Mouse (Mus musculus) midbrain, postnatal 0 days (tissue): ENCODE results near the gene Slc44a5. TPM values are rescaled to one million over a fixed set of nuclear protein-coding genes. Genes with fewer than 3 reads are reported as not detected.

Source experiments
- ATAC-seq: fragments of 200-750 bp; cut with Nextera tagmentation; 2 replicates; pipeline ENCODE4 v1.8.0; 2017; ENCODE audit warnings: moderate number of reproducible peaks, mild to moderate bottlenecking, moderate TSS enrichment, moderate library complexity; ENCODE audit not compliant: low FRiP score
- DNase-seq: peaks from one replicate; pipeline ENCODE4 v3.0.0-alpha.2; 2015; ENCODE audit warnings: low spot score
- H3K27ac ChIP-seq: fragments of 300-500 bp; sonication (generic); 2 replicates; pipeline ENCODE4 v1.5.1; 2014; ENCODE audit warnings: low read depth, mild to moderate bottlenecking, low read length, mixed read lengths
- H3K27me3 ChIP-seq: fragments of 300-500 bp; sonication (generic); 2 replicates; pipeline ENCODE4 v1.6.1; 2014; ENCODE audit warnings: low read length, control low read depth, mixed read lengths; ENCODE audit not compliant: insufficient read depth
- H3K36me3 ChIP-seq: fragments of 300-500 bp; sonication (generic); 2 replicates; pipeline ENCODE4 v1.6.1; 2014; ENCODE audit warnings: low read length, control low read depth, mixed read lengths; ENCODE audit not compliant: insufficient read depth
- H3K4me1 ChIP-seq: fragments of 300-500 bp; sonication (generic); 2 replicates; pipeline ENCODE4 v1.6.1; 2014; ENCODE audit warnings: mild to moderate bottlenecking, control low read depth, antibody characterized with exemption, low read length, mixed read lengths; ENCODE audit not compliant: insufficient read depth
- H3K4me2 ChIP-seq: fragments of 300-500 bp; sonication (generic); 2 replicates; pipeline ENCODE4 v1.6.1; 2014; ENCODE audit warnings: low read depth, mild to moderate bottlenecking, low read length, mixed read lengths; ENCODE audit not compliant: poor library complexity, severe bottlenecking
- H3K4me3 ChIP-seq: fragments of 300-500 bp; sonication (generic); 2 replicates; pipeline ENCODE4 v1.5.1; 2014; ENCODE audit warnings: low read depth, mild to moderate bottlenecking, low read length, moderate library complexity
- H3K9ac ChIP-seq: fragments of 300-500 bp; sonication (generic); replicated peaks from 2 replicates; pipeline ENCODE4 v1.6.1; 2014; ENCODE audit warnings: mild to moderate bottlenecking, low read length, moderate library complexity, mixed read lengths; ENCODE audit not compliant: poor library complexity, severe bottlenecking
- H3K9me3 ChIP-seq: fragments of 300-500 bp; sonication (generic); 2 replicates; pipeline ENCODE4 v1.6.1; 2016; ENCODE audit warnings: low read length, control low read depth
- CTCF ChIP-seq: IDR thresholded peaks from 2 replicates; pipeline ENCODE4 v1.5.1; 2016; ENCODE audit warnings: antibody characterized with exemption, mild to moderate bottlenecking
- WGBS: fragments of 180-500 bp; shearing (Covaris S2); extraction: QIAGEN DNeasy Blood & Tissue Kit; methylation state at CpG from one replicate; pipeline ENCODE4 v1.1.7; 2014; 5-methylcytosine and 5-hydroxymethylcytosine counted together
- polyA plus RNA-seq: library from polyadenylated mRNA; unstranded; fragments of >200 nt; fragmentation: Nextera tagmentation; extraction: Ambion mirVana; gene quantifications from 2 replicates; pipeline ENCODE4 v1.2.1, GENCODE M21; 2015
- total RNA-seq: library from RNA; depleted of rRNA; stranded (reverse); fragments of >200 nt; gene quantifications from 2 replicates; pipeline ENCODE4 v1.2.3, GENCODE M21; 2014

Slc44a5 gene
- total and polyA plus RNA-seq, 2 experiments from 2014 or later, result 6.3 to 27.3 TPM

DNA sequence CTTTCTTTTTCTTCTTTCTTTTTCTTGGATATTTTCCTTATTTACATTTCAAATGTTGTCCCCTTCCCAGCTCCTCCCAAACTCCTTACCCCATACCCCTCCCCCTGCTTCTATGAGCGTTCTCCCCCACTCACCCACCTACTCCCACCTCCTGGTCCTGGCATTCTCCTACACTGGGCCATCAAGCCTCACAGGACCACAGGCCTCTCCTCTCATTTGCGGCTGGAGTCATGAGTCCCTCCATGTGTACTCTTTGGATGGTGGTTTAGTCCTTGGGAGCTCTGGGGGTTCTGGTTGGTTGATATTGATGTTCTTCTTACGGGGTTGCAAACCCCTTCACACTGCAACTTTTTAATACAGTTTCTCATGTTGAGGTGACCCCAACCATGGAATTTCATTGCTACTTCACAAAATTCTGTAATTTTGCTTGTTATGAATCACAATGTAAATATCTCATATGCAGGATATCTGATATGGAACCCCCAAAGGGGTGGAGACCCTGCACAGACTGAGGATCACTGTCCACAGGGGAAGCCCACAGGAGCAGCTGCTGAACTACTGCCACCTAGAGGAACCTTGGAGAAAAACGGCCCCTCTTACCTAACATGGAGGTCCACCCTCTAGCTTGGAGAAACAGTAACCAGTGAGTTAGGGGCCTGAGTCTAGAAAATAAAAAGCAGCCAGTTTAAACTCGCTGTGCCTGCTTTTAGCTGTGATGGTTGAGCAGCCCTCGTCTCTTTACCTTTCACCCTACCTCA, 11.4 kb upstream of the Slc44a5 start:
- 79% methylated on average over 6 of the region's 6 CpGs for WGBS
- H3K27ac ChIP-seq, result no peak overlapping the region
- no peaks in the 10 kb centered on the region for H3K4me1 ChIP-seq
- TF ChIP-seq CTCF, result peak; percentile 65
- H3K9me3 ChIP-seq, result no peaks in the 10 kb centered on the region
- no peaks in the 10 kb centered on the region for H3K27me3 ChIP-seq
- no peak overlapping the region for H3K4me2 ChIP-seq
- no peaks in the 10 kb centered on the region for H3K36me3 ChIP-seq
- no peak overlapping the region for H3K4me3 ChIP-seq
- ATAC-seq, result no peak
- peak; percentile 44 for DNase-seq
- no peak overlapping the region for H3K9ac ChIP-seq

DNA sequence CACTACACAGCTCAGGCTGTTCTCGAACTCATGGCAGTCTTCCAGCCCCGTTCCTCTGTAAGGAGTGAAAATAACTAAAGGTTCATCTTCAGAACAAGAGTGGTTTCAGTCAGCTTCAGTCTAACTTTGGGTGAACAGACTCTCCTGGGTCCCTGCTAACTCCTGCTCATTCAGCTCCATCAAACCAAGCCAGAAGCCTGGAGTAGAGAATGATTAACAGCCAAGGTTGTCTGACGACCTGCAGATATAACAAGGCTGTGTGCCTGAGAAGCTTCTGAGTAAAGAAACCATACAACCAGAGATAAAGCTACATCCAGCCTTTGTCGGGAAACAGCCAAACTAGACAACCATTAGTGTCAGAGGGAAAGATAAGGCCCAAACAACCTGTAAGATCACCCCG, 5.8 kb upstream of the Slc44a5 start:
- WGBS, result 87% methylated on average over 5 of the region's 5 CpGs
- no peak for TF ChIP-seq CTCF
- Histone ChIP-seq H3K27ac (no peak overlapping the region), H3K36me3 (no peaks in the 10 kb centered on the region), H3K27me3 (no peaks in the 10 kb centered on the region), H3K4me3 (no peak overlapping the region), H3K9ac (no peak overlapping the region), H3K9me3 (no peaks in the 10 kb centered on the region), H3K4me2 (no peak overlapping the region), H3K4me1 (no peaks in the 10 kb centered on the region)
- no peak for DNase-seq
- no peak for ATAC-seq

DNA sequence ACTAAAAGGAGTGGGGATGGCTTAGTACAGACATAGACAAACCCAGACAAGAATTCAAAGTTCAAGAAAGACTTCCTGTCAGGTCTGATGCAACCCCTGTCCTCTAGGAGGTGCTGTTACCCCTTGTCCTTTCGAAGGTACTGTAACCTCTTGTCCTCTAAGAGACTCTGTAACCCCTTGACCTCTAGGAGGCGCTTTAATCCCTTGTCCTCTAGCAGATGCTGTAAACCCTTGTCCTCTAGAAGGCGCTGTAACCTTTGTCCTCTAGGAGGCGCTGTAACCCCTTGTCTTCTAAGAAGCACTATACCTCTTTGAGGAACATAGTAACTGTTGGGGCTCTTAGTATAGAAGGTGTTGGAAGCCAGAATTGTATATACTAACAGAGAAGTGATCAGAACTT, 4.7 kb upstream of the Slc44a5 start:
- DNase-seq (peak; percentile 92), ATAC-seq (no peak)
- no peaks in the 10 kb centered on the region for H3K36me3 ChIP-seq
- 38% methylated on average over 4 of the region's 4 CpGs for WGBS
- peak; percentile 80 for TF ChIP-seq CTCF
- H3K27ac ChIP-seq, result no peak overlapping the region
- H3K27me3 ChIP-seq, result no peaks in the 10 kb centered on the region
- H3K4me3 ChIP-seq, result no peak overlapping the region
- no peaks in the 10 kb centered on the region for H3K4me1 ChIP-seq
- H3K9ac ChIP-seq, result no peak overlapping the region
- H3K9me3 ChIP-seq, result no peaks in the 10 kb centered on the region
- H3K4me2 ChIP-seq, result no peak overlapping the region

DNA sequence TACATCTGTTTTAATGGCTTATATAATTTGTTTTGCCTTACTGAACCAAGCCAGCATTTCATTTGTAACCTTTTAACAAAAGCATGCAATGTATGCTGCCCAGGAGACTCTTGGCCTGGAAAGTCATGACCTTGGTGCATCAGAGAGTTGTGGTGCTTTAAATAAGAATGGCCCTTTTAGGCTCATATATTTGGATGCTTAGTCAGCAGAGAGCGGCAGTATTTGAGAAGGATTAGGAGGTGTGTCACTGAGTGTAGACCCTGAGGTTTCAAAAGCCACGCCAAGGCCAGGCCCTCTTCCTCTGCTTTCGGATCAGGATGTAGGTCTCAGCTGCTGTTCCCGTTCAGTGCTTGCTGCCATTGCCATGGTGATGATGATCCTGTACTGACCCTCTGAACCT, 3.8 kb upstream of the Slc44a5 start:
- 81% methylated on average over 4 of the region's 4 CpGs for WGBS
- Histone ChIP-seq H3K27me3 (no peaks in the 10 kb centered on the region), H3K9ac (no peak overlapping the region), H3K4me3 (no peak overlapping the region), H3K27ac (no peak overlapping the region), H3K4me1 (peaks cover 5% of the 10 kb centered on the region; the same call in 1 of the 2 replicates), H3K9me3 (no peaks in the 10 kb centered on the region), H3K36me3 (no peaks in the 10 kb centered on the region), H3K4me2 (no peak overlapping the region)
- no peak for DNase-seq
- TF ChIP-seq CTCF, result no peak
- no peak for ATAC-seq

DNA sequence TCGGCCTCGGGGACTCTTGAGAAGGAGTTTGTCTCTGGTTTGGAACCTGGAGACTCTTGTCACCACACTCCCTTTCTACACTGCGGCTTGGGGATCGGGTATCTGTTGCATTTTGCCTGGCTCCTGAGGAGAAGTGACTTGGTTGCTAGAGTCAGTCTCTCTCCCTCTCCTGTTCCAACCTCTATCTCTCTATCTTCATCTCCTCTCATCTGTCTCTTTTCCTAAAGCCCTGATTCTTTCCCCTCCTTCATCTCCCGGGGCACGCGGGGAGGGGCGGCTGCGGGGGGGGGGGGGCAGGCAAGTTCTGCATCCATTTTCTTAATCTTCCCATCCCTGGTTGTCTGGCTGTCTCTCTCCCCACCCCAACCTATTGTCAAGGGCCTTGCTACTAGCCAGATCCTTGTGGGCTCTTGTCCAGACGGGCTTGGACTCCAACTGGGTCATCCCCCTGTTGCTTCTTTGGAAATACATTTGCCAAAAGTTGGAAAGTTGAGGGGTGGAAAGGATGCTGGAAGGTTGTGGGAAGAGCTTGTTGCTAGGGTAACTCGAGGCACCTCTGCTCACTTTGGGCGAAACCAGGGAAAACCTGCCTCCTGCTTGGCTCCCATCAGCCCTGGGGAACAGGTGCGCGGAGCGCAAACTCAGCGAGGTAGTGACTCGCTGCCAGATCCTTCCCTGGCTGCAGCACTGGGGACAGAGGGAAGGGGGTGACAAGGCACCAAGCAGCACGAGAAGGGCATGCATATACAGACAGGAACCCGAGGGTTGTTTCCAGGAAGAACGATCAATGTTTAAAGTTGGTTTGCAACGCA, 919 bp downstream of the Slc44a5 start:
- Histone ChIP-seq H3K9ac (peak overlapping the region; percentile 73), H3K27ac (0 out of 2 replicates have a peak overlapping the region, but pooled peaks have one; percentile 55), H3K4me3 (peak overlapping the region; percentile 65), H3K36me3 (no peaks in the 10 kb centered on the region), H3K9me3 (no peaks in the 10 kb centered on the region), H3K4me1 (peaks cover 5% of the 10 kb centered on the region; the same call in 1 of the 2 replicates), H3K4me2 (peak overlapping the region; percentile 96), H3K27me3 (no peaks in the 10 kb centered on the region)
- TF ChIP-seq CTCF, result no peak
- ATAC-seq (0 out of 2 replicates have a peak, but pooled peaks have one; percentile 25), DNase-seq (no peak)
- 4% methylated on average over 20 of the region's 21 CpGs for WGBS

DNA sequence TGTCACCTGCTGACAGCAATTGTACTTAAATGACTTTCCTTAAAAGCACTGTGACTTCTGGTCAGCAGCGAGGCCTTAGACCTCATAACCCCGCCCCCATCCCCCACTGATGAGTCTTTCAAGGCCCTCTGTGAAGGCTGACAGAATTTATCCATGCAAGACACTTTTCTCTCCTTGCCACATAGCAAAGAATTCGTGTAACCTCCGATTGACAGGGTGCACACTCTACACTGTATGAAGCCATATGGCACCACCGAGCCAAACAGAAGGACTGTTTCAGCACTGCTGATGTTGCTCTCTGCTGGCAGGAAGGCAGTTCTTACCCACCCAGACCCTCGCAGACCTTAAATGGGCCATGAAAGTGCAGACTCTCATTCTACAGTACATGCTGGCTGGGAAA, 1.8 kb downstream of the Slc44a5 start:
- H3K27ac ChIP-seq, result no peak overlapping the region
- 0 out of 2 replicates have a peak overlapping the region, but pooled peaks have one; percentile 19 for H3K9ac ChIP-seq
- H3K36me3 ChIP-seq, result no peaks in the 10 kb centered on the region
- peak overlapping the region; percentile 96 for H3K4me2 ChIP-seq
- H3K9me3 ChIP-seq, result no peaks in the 10 kb centered on the region
- no peak for TF ChIP-seq CTCF
- H3K4me1 ChIP-seq, result peaks cover 5% of the 10 kb centered on the region; the same call in 1 of the 2 replicates
- H3K27me3 ChIP-seq, result no peaks in the 10 kb centered on the region
- no peak for ATAC-seq
- WGBS, result 7% methylated on average over 6 of the region's 6 CpGs
- DNase-seq, result peak; percentile 49
- H3K4me3 ChIP-seq, result peak overlapping the region; percentile 65; the same call in 1 of the 2 replicates
